Mouse (Mus musculus) neural tube, embryonic 11.5 days (tissue): ENCODE data around the gene Scaf1. TPM values are rescaled to one million over a fixed set of nuclear protein-coding genes. Genes with fewer than 3 reads are reported as not detected.
A peak's percentile ranks its signal among the peaks of the same experiment; 100 is the strongest.

ENCODE experiments used
- ATAC-seq: fragments of 200-750 bp; cut with Nextera tagmentation; 2 replicates; pipeline ENCODE4 v1.8.0; 2017; ENCODE audit warnings: moderate number of reproducible peaks, mild to moderate bottlenecking, moderate TSS enrichment, moderate library complexity; ENCODE audit not compliant: insufficient read depth, low FRiP score, low TSS enrichment
- DNase-seq: peaks from one replicate; pipeline ENCODE4 v3.0.0-alpha.2; 2015; ENCODE audit warnings: low spot score
- H3K27ac ChIP-seq: fragments of 300-500 bp; sonication (generic); 2 replicates; pipeline ENCODE4 v1.5.1; 2014; ENCODE audit warnings: low read depth, mild to moderate bottlenecking, low read length
- H3K27me3 ChIP-seq: fragments of 300-500 bp; sonication (generic); 2 replicates; pipeline ENCODE4 v1.6.1; 2014; ENCODE audit warnings: mild to moderate bottlenecking, low read length, mixed read lengths; ENCODE audit not compliant: control insufficient read depth, insufficient read depth
- H3K36me3 ChIP-seq: fragments of 300-500 bp; sonication (generic); 2 replicates; pipeline ENCODE4 v1.6.1; 2014; ENCODE audit warnings: mild to moderate bottlenecking, low read length, moderate library complexity, mixed read lengths; ENCODE audit not compliant: control insufficient read depth, insufficient read depth
- H3K4me1 ChIP-seq: fragments of 300-500 bp; sonication (generic); 2 replicates; pipeline ENCODE4 v1.6.1; 2014; ENCODE audit warnings: low read length, mixed read lengths; ENCODE audit not compliant: control insufficient read depth, insufficient read depth
- H3K4me2 ChIP-seq: fragments of 300-500 bp; sonication (generic); 2 replicates; pipeline ENCODE4 v1.6.1; 2014; ENCODE audit warnings: low read depth, mild to moderate bottlenecking, moderate library complexity
- H3K4me3 ChIP-seq: fragments of 300-500 bp; sonication (generic); 2 replicates; pipeline ENCODE4 v1.5.1; 2014; ENCODE audit warnings: low read depth, low read length
- H3K9ac ChIP-seq: fragments of 300-500 bp; sonication (generic); 2 replicates; pipeline ENCODE4 v1.6.1; 2014; ENCODE audit warnings: mild to moderate bottlenecking, low read length
- H3K9me3 ChIP-seq: fragments of 300-500 bp; sonication (generic); 2 replicates; pipeline ENCODE4 v1.6.1; 2016; ENCODE audit warnings: low read length; ENCODE audit not compliant: control insufficient read depth
- WGBS: fragments of 180-500 bp; shearing (Covaris S2); extraction: QIAGEN DNeasy Blood & Tissue Kit; methylation state at CpG from one replicate; pipeline ENCODE4 v1.1.7; 2014; 5-methylcytosine and 5-hydroxymethylcytosine counted together
- polyA plus RNA-seq: library from polyadenylated mRNA; unstranded; fragments of >200 nt; fragmentation: Nextera tagmentation; extraction: Ambion mirVana; gene quantifications from 2 replicates; pipeline ENCODE4 v1.2.1, GENCODE M21; 2014

Scaf1 gene
- polyA plus RNA-seq, 1 experiment from 2014 or later: 54.7 TPM

GRCm38 (mm10) chr7:45048001-45048890 is 32.1 kb upstream of the Scaf1 start:
- Histone ChIP-seq H3K27ac (no peak overlapping the region), H3K4me3 (no peak overlapping the region), H3K4me2 (no peak overlapping the region), H3K4me1 (peaks cover 10% of the 10 kb centered on the region), H3K9ac (no peak overlapping the region), H3K27me3 (no peaks in the 10 kb centered on the region), H3K9me3 (no peaks in the 10 kb centered on the region), H3K36me3 (peaks cover 57% of the 10 kb centered on the region)
- 93% methylated on average over 37 of the region's 38 CpGs for WGBS
- DNase-seq (no peak), ATAC-seq (no peak)

- peaks cover 10% of the 10 kb centered on the region for H3K4me1 ChIP-seq
- H3K4me2 ChIP-seq: no peak overlapping the region
- 98% methylated on average over 14 of the region's 14 CpGs for WGBS
- H3K36me3 ChIP-seq: peaks cover 59% of the 10 kb centered on the region
- H3K4me3 ChIP-seq: no peak overlapping the region
- H3K9ac ChIP-seq: no peak overlapping the region
- H3K27me3 ChIP-seq: no peaks in the 10 kb centered on the region
- ATAC-seq: no peak
- DNase-seq: no peak
- no peaks in the 10 kb centered on the region for H3K9me3 ChIP-seq
- no peak overlapping the region for H3K27ac ChIP-seq
These were observed 31.3 kb upstream of the Scaf1 start for GRCm38 (mm10) chr7:45047491-45047890.

GRCm38 (mm10) chr7:45046853-45047350 is 30.7 kb upstream of the Scaf1 start:
- H3K4me3 ChIP-seq: no peak overlapping the region
- H3K27ac ChIP-seq: no peak overlapping the region
- DNase-seq: no peak
- H3K4me1 ChIP-seq: peaks cover 10% of the 10 kb centered on the region
- H3K9me3 ChIP-seq: no peaks in the 10 kb centered on the region
- no peak overlapping the region for H3K4me2 ChIP-seq
- no peaks in the 10 kb centered on the region for H3K27me3 ChIP-seq
- WGBS: 94% methylated on average over 26 of the region's 26 CpGs
- no peak for ATAC-seq
- peaks cover 62% of the 10 kb centered on the region for H3K36me3 ChIP-seq
- no peak overlapping the region for H3K9ac ChIP-seq

- Histone ChIP-seq H3K4me1 (0 out of 2 replicates have a peak, but pooled peaks cover 3% of the 10 kb centered on the region), H3K27ac (no peak overlapping the region), H3K27me3 (no peaks in the 10 kb centered on the region), H3K9ac (no peak overlapping the region), H3K4me3 (no peak overlapping the region), H3K9me3 (no peaks in the 10 kb centered on the region), H3K36me3 (peaks cover 69% of the 10 kb centered on the region), H3K4me2 (no peak overlapping the region)
- WGBS: 97% methylated on average over 22 of the region's 22 CpGs
- ATAC-seq (no peak), DNase-seq (no peak)
These were observed 29.6 kb upstream of the Scaf1 start for GRCm38 (mm10) chr7:45045741-45046140.

- WGBS: 95% methylated on average over 14 of the region's 14 CpGs
- peaks cover 63% of the 10 kb centered on the region for H3K36me3 ChIP-seq
- no peak overlapping the region for H3K4me3 ChIP-seq
- H3K9ac ChIP-seq: no peak overlapping the region
- DNase-seq (no peak), ATAC-seq (no peak)
- no peaks in the 10 kb centered on the region for H3K27me3 ChIP-seq
- H3K4me1 ChIP-seq: no peaks in the 10 kb centered on the region
- no peak overlapping the region for H3K27ac ChIP-seq
- H3K4me2 ChIP-seq: no peak overlapping the region
- no peaks in the 10 kb centered on the region for H3K9me3 ChIP-seq
These were observed 27.1 kb upstream of the Scaf1 start for GRCm38 (mm10) chr7:45043307-45043706.

- Histone ChIP-seq H3K27me3 (no peaks in the 10 kb centered on the region), H3K9me3 (no peaks in the 10 kb centered on the region), H3K27ac (no peak overlapping the region), H3K36me3 (peaks cover 49% of the 10 kb centered on the region), H3K9ac (no peak overlapping the region), H3K4me2 (no peak overlapping the region), H3K4me3 (no peak overlapping the region), H3K4me1 (no peaks in the 10 kb centered on the region)
- no peak for ATAC-seq
- no peak for DNase-seq
- WGBS: 98% methylated on average over 9 of the region's 9 CpGs
These were observed 24.7 kb upstream of the Scaf1 start for GRCm38 (mm10) chr7:45040851-45041250.

GRCm38 (mm10) chr7:45038411-45038810 is 22.2 kb upstream of the Scaf1 start:
- Histone ChIP-seq H3K4me1 (no peaks in the 10 kb centered on the region), H3K36me3 (peaks cover 51% of the 10 kb centered on the region), H3K27me3 (no peaks in the 10 kb centered on the region), H3K9me3 (no peaks in the 10 kb centered on the region), H3K4me3 (no peak overlapping the region), H3K9ac (no peak overlapping the region), H3K27ac (no peak overlapping the region), H3K4me2 (no peak overlapping the region)
- no peak for DNase-seq
- WGBS: 95% methylated on average over 9 of the region's 9 CpGs
- no peak for ATAC-seq

GRCm38 (mm10) chr7:45037720-45038361 is 21.7 kb upstream of the Scaf1 start:
- H3K27ac ChIP-seq: no peak overlapping the region
- no peak overlapping the region for H3K4me2 ChIP-seq
- H3K36me3 ChIP-seq: peaks cover 51% of the 10 kb centered on the region
- no peak overlapping the region for H3K9ac ChIP-seq
- DNase-seq (peak; percentile 52), ATAC-seq (no peak)
- no peaks in the 10 kb centered on the region for H3K27me3 ChIP-seq
- H3K9me3 ChIP-seq: no peaks in the 10 kb centered on the region
- no peak overlapping the region for H3K4me3 ChIP-seq
- WGBS: 74% methylated on average over 7 of the region's 7 CpGs
- no peaks in the 10 kb centered on the region for H3K4me1 ChIP-seq
